Mouse (Mus musculus): ENCODE data around the gene Extl1.

- no peak for TF ChIP-seq CTCF (conservative IDR thresholded peaks at IDR 0.05; ENCODE audit: low read length)
- TF ChIP-seq POU5F1 (IDR thresholded peaks at IDR 0.05; ENCODE audit: borderline replicate concordance, low read length), result no peak
- TF ChIP-seq NANOG (IDR thresholded peaks at IDR 0.05; ENCODE audit: borderline replicate concordance, low read length), result no peak
Measured at GRCm38 (mm10) chr4:134314081-134314655, 69.5 kb downstream of the Extl1 start.
